Mouse (Mus musculus) intestine, embryonic 14.5 days (tissue): ENCODE results near the gene Xxylt1. TPM values are rescaled to one million over a fixed set of nuclear protein-coding genes. Genes with fewer than 3 reads are reported as not detected.

Source experiments
- ATAC-seq: fragments of 200-750 bp; cut with Nextera tagmentation; replicated peaks from 2 replicates; pipeline ENCODE4 v1.8.0; 2017; ENCODE audit warnings: low read depth, moderate number of reproducible peaks, moderate TSS enrichment, moderate library complexity; ENCODE audit not compliant: low FRiP score, low TSS enrichment
- DNase-seq: peaks from one replicate; pipeline ENCODE4 v3.0.0-alpha.2; 2018; ENCODE audit warnings: low spot score
- H3K27ac ChIP-seq: fragments of 300-500 bp; sonication (generic); 2 replicates; pipeline ENCODE4 v1.5.1; 2014; ENCODE audit warnings: low read depth, mild to moderate bottlenecking, control low read depth
- H3K27me3 ChIP-seq: fragments of 300-500 bp; sonication (generic); replicated peaks from 2 replicates; pipeline ENCODE4 v1.6.1; 2014; ENCODE audit warnings: low read length, control low read depth; ENCODE audit not compliant: control insufficient read depth, insufficient read depth
- H3K36me3 ChIP-seq: fragments of 300-500 bp; sonication (generic); 2 replicates; pipeline ENCODE4 v1.6.1; 2014; ENCODE audit warnings: low read length, control low read depth; ENCODE audit not compliant: control insufficient read depth, insufficient read depth
- H3K4me1 ChIP-seq: fragments of 300-500 bp; sonication (generic); replicated peaks from 2 replicates; pipeline ENCODE4 v1.6.1; 2014; ENCODE audit warnings: low read length, control low read depth, mixed read lengths; ENCODE audit not compliant: control insufficient read depth, insufficient read depth
- H3K4me2 ChIP-seq: fragments of 300-500 bp; sonication (generic); 2 replicates; pipeline ENCODE4 v1.6.1; 2014; ENCODE audit warnings: low read length
- H3K4me3 ChIP-seq: fragments of 300-500 bp; sonication (generic); 2 replicates; pipeline ENCODE4 v1.5.1; 2014; ENCODE audit warnings: low read depth, low read length, control low read depth, mixed read lengths
- H3K9ac ChIP-seq: fragments of 300-500 bp; sonication (generic); 2 replicates; pipeline ENCODE4 v1.6.1; 2014; ENCODE audit warnings: mild to moderate bottlenecking, low read length
- H3K9me3 ChIP-seq: fragments of 300-500 bp; sonication (generic); 2 replicates; pipeline ENCODE4 v1.6.1; 2016; ENCODE audit warnings: low read length, control low read depth; ENCODE audit not compliant: control insufficient read depth
- WGBS: fragments of 180-500 bp; shearing (Covaris S2); extraction: QIAGEN DNeasy Blood & Tissue Kit; methylation state at CpG from one replicate; pipeline ENCODE4 v1.1.7; 2014; 5-methylcytosine and 5-hydroxymethylcytosine counted together
- polyA plus RNA-seq: library from polyadenylated mRNA; unstranded; fragments of >200 nt; fragmentation: Nextera tagmentation; extraction: Ambion mirVana; gene quantifications from 2 replicates; pipeline ENCODE4 v1.2.1, GENCODE M21; 2014

The Xxylt1 gene
- polyA plus RNA-seq, 1 experiment from 2014 or later, result 20.4 TPM

- H3K27ac ChIP-seq, result no peak overlapping the region
- DNase-seq, result no peak
Measured at GRCm38 (mm10) chr16:30940699-30941098, 140.5 kb downstream of the Xxylt1 start.

GRCm38 (mm10) chr16:30939903-30940302 lies 141.3 kb downstream of the Xxylt1 start:
- Histone ChIP-seq H3K27me3 (no peaks in the 10 kb centered on the region), H3K4me2 (no peak overlapping the region), H3K36me3 (no peaks in the 10 kb centered on the region), H3K27ac (no peak overlapping the region), H3K4me3 (no peak overlapping the region), H3K9me3 (no peaks in the 10 kb centered on the region), H3K4me1 (peaks cover 5% of the 10 kb centered on the region), H3K9ac (no peak overlapping the region)
- DNase-seq (no peak), ATAC-seq (no peak)
- WGBS, result 24% methylated on average over 3 of the region's 3 CpGs

More at GRCm38 (mm10) chr16:30940699-30941098, 140.5 kb downstream of the Xxylt1 start:
- H3K36me3 ChIP-seq, result no peaks in the 10 kb centered on the region
- H3K9ac ChIP-seq, result no peak overlapping the region
- ATAC-seq, result no peak
- H3K9me3 ChIP-seq, result no peaks in the 10 kb centered on the region
- H3K4me2 ChIP-seq, result no peak overlapping the region
- H3K27me3 ChIP-seq, result no peaks in the 10 kb centered on the region
- H3K4me3 ChIP-seq, result no peak overlapping the region
- H3K4me1 ChIP-seq, result no peaks in the 10 kb centered on the region; the same call in 1 of the 2 replicates
- 82% methylated on average over 2 of the region's 2 CpGs for WGBS

GRCm38 (mm10) chr16:30939210-30939609 lies 142.0 kb downstream of the Xxylt1 start:
- no peaks in the 10 kb centered on the region for H3K36me3 ChIP-seq
- no peaks in the 10 kb centered on the region for H3K9me3 ChIP-seq
- H3K27me3 ChIP-seq, result no peaks in the 10 kb centered on the region
- no peak overlapping the region for H3K27ac ChIP-seq
- WGBS, result 77% methylated on average over 8 of the region's 8 CpGs
- no peak overlapping the region for H3K4me2 ChIP-seq
- H3K9ac ChIP-seq, result no peak overlapping the region
- DNase-seq, result no peak
- peaks cover 10% of the 10 kb centered on the region for H3K4me1 ChIP-seq
- no peak overlapping the region for H3K4me3 ChIP-seq
- no peak for ATAC-seq

GRCm38 (mm10) chr16:30938664-30939063 lies 142.6 kb downstream of the Xxylt1 start:
- ATAC-seq, result no peak
- no peak overlapping the region for H3K27ac ChIP-seq
- no peak overlapping the region for H3K9ac ChIP-seq
- no peaks in the 10 kb centered on the region for H3K36me3 ChIP-seq
- H3K4me2 ChIP-seq, result no peak overlapping the region
- no peaks in the 10 kb centered on the region for H3K27me3 ChIP-seq
- H3K4me1 ChIP-seq, result peaks cover 12% of the 10 kb centered on the region
- DNase-seq, result no peak
- no peak overlapping the region for H3K4me3 ChIP-seq
- WGBS, result 88% methylated on average over 3 of the region's 3 CpGs
- H3K9me3 ChIP-seq, result no peaks in the 10 kb centered on the region

- H3K9ac ChIP-seq, result no peak overlapping the region
- no peak overlapping the region for H3K27ac ChIP-seq
- H3K4me3 ChIP-seq, result no peak overlapping the region
- no peaks in the 10 kb centered on the region for H3K27me3 ChIP-seq
- WGBS, result 90% methylated on average over 3 of the region's 3 CpGs
- ATAC-seq, result no peak
- no peak overlapping the region for H3K4me2 ChIP-seq
- H3K4me1 ChIP-seq, result peaks cover 14% of the 10 kb centered on the region
- no peak for DNase-seq
- H3K9me3 ChIP-seq, result no peaks in the 10 kb centered on the region
- no peaks in the 10 kb centered on the region for H3K36me3 ChIP-seq
Measured at GRCm38 (mm10) chr16:30937665-30938064, 143.6 kb downstream of the Xxylt1 start.

- peaks cover 16% of the 10 kb centered on the region for H3K4me1 ChIP-seq
- no peak overlapping the region for H3K4me2 ChIP-seq
- H3K27ac ChIP-seq, result no peak overlapping the region
- DNase-seq, result no peak
- H3K36me3 ChIP-seq, result no peaks in the 10 kb centered on the region
- 41% methylated on average over 6 of the region's 6 CpGs for WGBS
- no peak overlapping the region for H3K4me3 ChIP-seq
- H3K27me3 ChIP-seq, result no peaks in the 10 kb centered on the region
- H3K9ac ChIP-seq, result no peak overlapping the region
- no peak for ATAC-seq
- H3K9me3 ChIP-seq, result no peaks in the 10 kb centered on the region
Measured at GRCm38 (mm10) chr16:30936471-30936870, 144.8 kb downstream of the Xxylt1 start.

GRCm38 (mm10) chr16:30936012-30936461 lies 145.2 kb downstream of the Xxylt1 start:
- ATAC-seq (no peak), DNase-seq (no peak)
- Histone ChIP-seq H3K36me3 (no peaks in the 10 kb centered on the region), H3K9ac (no peak overlapping the region), H3K4me2 (no peak overlapping the region), H3K27me3 (no peaks in the 10 kb centered on the region), H3K4me1 (peaks cover 16% of the 10 kb centered on the region), H3K27ac (no peak overlapping the region), H3K4me3 (no peak overlapping the region), H3K9me3 (no peaks in the 10 kb centered on the region)
- WGBS, result 85% methylated on average over 7 of the region's 7 CpGs

- Histone ChIP-seq H3K4me2 (0 out of 2 replicates have a peak overlapping the region, but pooled peaks have one; percentile 13), H3K27me3 (no peaks in the 10 kb centered on the region), H3K4me1 (peaks cover 16% of the 10 kb centered on the region), H3K9me3 (0 out of 2 replicates have a peak, but pooled peaks cover 4% of the 10 kb centered on the region), H3K4me3 (no peak overlapping the region), H3K36me3 (no peaks in the 10 kb centered on the region), H3K9ac (no peak overlapping the region), H3K27ac (peak overlapping the region; percentile 16; the same call in 1 of the 2 replicates)
- no peak for DNase-seq
- ATAC-seq, result no peak
- 29% methylated on average over 15 of the region's 15 CpGs for WGBS
Measured at GRCm38 (mm10) chr16:30934967-30935690, 146.1 kb downstream of the Xxylt1 start.
